Mouse (Mus musculus): ENCODE measurements around the gene Mgat4c.

GRCm38 (mm10) chr10:101770688-101771087, 89.4 kb downstream of the Mgat4c start:
- TF ChIP-seq CTCF (IDR thresholded peaks at IDR 0.05; ENCODE audit: low read depth) (no peak), EP300 (IDR thresholded peaks at IDR 0.05; ENCODE audit: low read depth) (no peak)

Data from liver, postnatal 0 days (tissue).